Mouse (Mus musculus) ovary, adult 10 weeks (tissue): Measurements from ENCODE around the gene Socs5. TPM values are rescaled to one million over a fixed set of nuclear protein-coding genes. Genes with fewer than 3 reads are reported as not detected.

Experiments
- polyA plus RNA-seq: library from polyadenylated mRNA; stranded (reverse); fragments of 350-450 nt; fragmentation: Illumina TruSeq; extraction: RNeasy Lipid Tissue Mini Kit (QIAGEN cat#74804); gene quantifications from one replicate; pipeline ENCODE4 v1.2.3, GENCODE M21; 2014

The Socs5 gene
- polyA plus RNA-seq = 28.6 TPM

GRCm38 (mm10) chr17:87107623-87108221, at the start of gene Socs5:
Gene Socs5 (plus strand): TSS chr17:87107679.

Other genes with a start within 250 kb of the Socs5 start
- not detected for gene Tmem247, start 190.3 kb upstream of the Socs5 start, polyA plus RNA-seq
- gene Atp6v1e2, start 159.8 kb upstream of the Socs5 start, polyA plus RNA-seq = not detected
- 105 TPM for gene Rhoq, start 144.6 kb upstream of the Socs5 start, polyA plus RNA-seq
- gene Pigf, start 82.3 kb upstream of the Socs5 start, polyA plus RNA-seq = 48.4 TPM
- 315 TPM for gene Cript, start 82.1 kb upstream of the Socs5 start, polyA plus RNA-seq
- gene Mcfd2, start 158.3 kb downstream of the Socs5 start, polyA plus RNA-seq = 98.7 TPM
- 1.7 TPM for gene Ttc7, start 175.2 kb downstream of the Socs5 start, polyA plus RNA-seq